Mouse (Mus musculus) erythroblast, embryonic 14.5 days (primary cell): Measurements from ENCODE around the gene Gm11492. TPM values are rescaled to one million over a fixed set of nuclear protein-coding genes. Genes with fewer than 3 reads are reported as not detected.

Experiments
- H3K27me3 ChIP-seq: 2 replicates; pipeline ENCODE4 v1.6.1; 2012; ENCODE audit warnings: inconsistent platforms; ENCODE audit not compliant: control insufficient read depth
- H3K36me3 ChIP-seq: 2 replicates; pipeline ENCODE4 v1.6.1; 2012; ENCODE audit warnings: mild to moderate bottlenecking, inconsistent platforms; ENCODE audit not compliant: control insufficient read depth
- H3K4me1 ChIP-seq: 2 replicates; pipeline ENCODE4 v1.6.1; 2012; ENCODE audit warnings: inconsistent platforms; ENCODE audit not compliant: control insufficient read depth
- H3K4me3 ChIP-seq: replicated peaks from 2 replicates; pipeline ENCODE3; 2012; ENCODE audit warnings: moderate library complexity, mild to moderate bottlenecking, inconsistent platforms
- H3K9me3 ChIP-seq: 2 replicates; pipeline ENCODE4 v1.6.1; 2012; ENCODE audit warnings: low read length, inconsistent platforms, mixed read lengths; ENCODE audit not compliant: control insufficient read depth
- GATA1 ChIP-seq: IDR thresholded peaks from 2 replicates; pipeline ENCODE4 v1.6.1; 2012; ENCODE audit warnings: low read length, inconsistent platforms, mixed read lengths
- TAL1 ChIP-seq: IDR thresholded peaks from 3 replicates; pipeline ENCODE4 v1.6.1; 2012; ENCODE audit warnings: low read length, inconsistent platforms, mixed read lengths
- polyA plus RNA-seq: library from polyadenylated mRNA; stranded (reverse); fragments of >175 nt; gene quantifications from 2 replicates; pipeline ENCODE4 v1.2.3, GENCODE M21; 2012

Gm11492 gene
- polyA plus RNA-seq, 1 experiment = not detected

- no peak overlapping the region for H3K4me3 ChIP-seq
- H3K4me1 ChIP-seq = no peaks in the 10 kb centered on the region
- H3K27me3 ChIP-seq = no peaks in the 10 kb centered on the region
- TF ChIP-seq TAL1 (no peak), GATA1 (no peak)
- no peaks in the 10 kb centered on the region for H3K9me3 ChIP-seq
- H3K36me3 ChIP-seq = no peaks in the 10 kb centered on the region
These were observed 12.1 kb upstream of the Gm11492 start for GRCm38 (mm10) chr11:87554386-87554785.

- no peak overlapping the region for H3K4me3 ChIP-seq
- TF ChIP-seq TAL1 (no peak), GATA1 (no peak)
- H3K27me3 ChIP-seq = no peaks in the 10 kb centered on the region
- H3K9me3 ChIP-seq = no peaks in the 10 kb centered on the region
- no peaks in the 10 kb centered on the region for H3K4me1 ChIP-seq
- no peaks in the 10 kb centered on the region for H3K36me3 ChIP-seq
These were observed 11.2 kb upstream of the Gm11492 start for GRCm38 (mm10) chr11:87555106-87555703.

GRCm38 (mm10) chr11:87561208-87561607 is 5.2 kb upstream of the Gm11492 start:
- Histone ChIP-seq H3K4me1 (no peaks in the 10 kb centered on the region), H3K4me3 (no peak overlapping the region), H3K36me3 (no peaks in the 10 kb centered on the region), H3K9me3 (no peaks in the 10 kb centered on the region), H3K27me3 (no peaks in the 10 kb centered on the region)
- no peak for TF ChIP-seq TAL1
- no peak for TF ChIP-seq GATA1

GRCm38 (mm10) chr11:87568255-87568953 is 2.0 kb downstream of the Gm11492 start, which contains the start of gene Sept4:
Sept4 (plus strand) TSS chr11:87568903.
- H3K27me3 ChIP-seq = peaks cover 6% of the 10 kb centered on the region
- no peaks in the 10 kb centered on the region for H3K9me3 ChIP-seq
- H3K4me3 ChIP-seq = no peak within 1 kb of the TSS
- TF ChIP-seq TAL1 = no peak
- TF ChIP-seq GATA1 = no peak
- H3K4me1 ChIP-seq = no peaks in the 10 kb centered on the region
- H3K36me3 ChIP-seq = no peaks in the 10 kb centered on the region

- Histone ChIP-seq H3K27me3 (peaks cover 6% of the 10 kb centered on the region), H3K36me3 (no peaks in the 10 kb centered on the region), H3K4me1 (no peaks in the 10 kb centered on the region), H3K4me3 (no peak overlapping the region), H3K9me3 (no peaks in the 10 kb centered on the region)
- no peak for TF ChIP-seq GATA1
- no peak for TF ChIP-seq TAL1
These were observed 4.3 kb downstream of the Gm11492 start for GRCm38 (mm10) chr11:87570743-87571142.

- Histone ChIP-seq H3K27me3 (peaks cover 6% of the 10 kb centered on the region), H3K4me1 (no peaks in the 10 kb centered on the region), H3K4me3 (no peak overlapping the region), H3K36me3 (no peaks in the 10 kb centered on the region), H3K9me3 (no peaks in the 10 kb centered on the region)
- TF ChIP-seq TAL1 (no peak), GATA1 (no peak)
These were observed 5.0 kb downstream of the Gm11492 start for GRCm38 (mm10) chr11:87571361-87571950.

- peaks cover 6% of the 10 kb centered on the region for H3K27me3 ChIP-seq
These were observed 7.3 kb downstream of the Gm11492 start for GRCm38 (mm10) chr11:87573751-87574150.

GRCm38 (mm10) chr11:87574520-87575180 is 8.2 kb downstream of the Gm11492 start:
- no peak for TF ChIP-seq TAL1
- TF ChIP-seq GATA1 = no peak
- H3K27me3 ChIP-seq = peaks cover 6% of the 10 kb centered on the region
- H3K4me3 ChIP-seq = no peak overlapping the region
- peaks cover 22% of the 10 kb centered on the region for H3K4me1 ChIP-seq
- no peaks in the 10 kb centered on the region for H3K9me3 ChIP-seq
- no peaks in the 10 kb centered on the region for H3K36me3 ChIP-seq

More at GRCm38 (mm10) chr11:87573751-87574150, 7.3 kb downstream of the Gm11492 start:
- no peaks in the 10 kb centered on the region for H3K9me3 ChIP-seq
- peaks cover 15% of the 10 kb centered on the region for H3K4me1 ChIP-seq
- H3K36me3 ChIP-seq = no peaks in the 10 kb centered on the region
- no peak for TF ChIP-seq TAL1
- no peak for TF ChIP-seq GATA1
- H3K4me3 ChIP-seq = no peak overlapping the region
